Mouse (Mus musculus) lung, postnatal 0 days (tissue): ENCODE data around the gene Nsmf.

Experiments
- CTCF ChIP-seq: IDR thresholded peaks from 2 replicates; pipeline ENCODE4 v1.5.1; 2016; ENCODE audit warnings: antibody characterized with exemption, mild to moderate bottlenecking
- EP300 ChIP-seq: IDR thresholded peaks from 2 replicates; pipeline ENCODE4 v1.6.1; 2016; ENCODE audit warnings: antibody characterized with exemption, mild to moderate bottlenecking, control low read depth

DNA sequence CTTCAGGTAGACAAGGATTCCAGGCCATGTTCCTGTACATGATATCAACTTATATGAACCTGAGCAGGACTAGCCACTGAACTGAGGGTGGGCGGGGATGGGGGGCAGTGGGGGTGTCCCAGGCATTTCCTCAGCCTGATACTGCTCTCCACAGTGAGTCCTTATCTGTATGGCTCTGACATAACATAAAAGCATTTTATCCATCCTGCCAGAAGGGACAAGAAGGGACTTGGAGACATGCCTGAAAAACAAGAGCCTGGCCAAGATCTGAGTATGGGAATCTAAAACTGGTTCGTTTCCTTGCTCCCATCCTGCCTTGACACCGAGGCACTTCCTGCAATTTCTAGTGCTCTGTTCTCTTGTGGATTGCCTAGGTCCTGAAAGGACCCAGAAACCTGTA is 51.9 kb downstream of the Nsmf start:
- TF ChIP-seq CTCF (no peak), EP300 (0 out of 2 replicates have a peak, but pooled peaks have one; percentile 45)
